Mouse (Mus musculus) spleen, adult 2 months (tissue): Measurements from ENCODE around the gene Mas1. TPM values are rescaled to one million over a fixed set of nuclear protein-coding genes. Genes with fewer than 3 reads are reported as not detected.

Source experiments
- DNase-seq, 2 experiments: peaks; one replicate each; pipeline versions ENCODE4 v3.0.0 to v3.0.0-alpha.2; 2012 to 2021; ENCODE audit warnings: low spot score in 2 of 2, low read depth in 1 of 2
- H3K27ac ChIP-seq: fragments of 200-500 bp; 2 replicates; pipeline ENCODE4 v1.5.1; 2012; ENCODE audit warnings: low read length, inconsistent platforms; ENCODE audit not compliant: insufficient read depth
- H3K27me3 ChIP-seq: fragments of 200-500 bp; 2 replicates; pipeline ENCODE4 v1.6.1; 2012; ENCODE audit warnings: mild to moderate bottlenecking, moderate library complexity, low read length, inconsistent platforms; ENCODE audit not compliant: control insufficient read depth, insufficient read depth
- H3K36me3 ChIP-seq: fragments of 200-500 bp; 2 replicates; pipeline ENCODE4 v1.6.1; 2012; ENCODE audit warnings: mild to moderate bottlenecking, low read length, inconsistent platforms; ENCODE audit not compliant: control insufficient read depth, insufficient read depth
- H3K4me1 ChIP-seq: fragments of 200-500 bp; 2 replicates; pipeline ENCODE4 v1.6.1; 2011; ENCODE audit warnings: inconsistent platforms; ENCODE audit not compliant: control insufficient read depth, insufficient read depth, insufficient read length
- H3K4me3 ChIP-seq: fragments of 200-500 bp; 2 replicates; pipeline ENCODE4 v1.5.1; 2011; ENCODE audit warnings: mild to moderate bottlenecking, inconsistent platforms; ENCODE audit not compliant: insufficient read depth, insufficient read length; ENCODE audit errors: extremely low read depth
- CTCF ChIP-seq: fragments of 200-500 bp; IDR thresholded peaks from 2 replicates; pipeline ENCODE4 v1.5.1; 2011; ENCODE audit warnings: mild to moderate bottlenecking, inconsistent platforms; ENCODE audit not compliant: insufficient read depth, insufficient read length, insufficient replicate concordance; ENCODE audit errors: extremely low read depth
- POLR2A ChIP-seq: fragments of 200-500 bp; IDR thresholded peaks from 2 replicates; pipeline ENCODE4 v1.6.1; 2011; ENCODE audit warnings: low read depth, low read length, inconsistent platforms
- WGBS: fragments of 180-500 bp; shearing (Covaris S2); methylation state at CpG from one replicate; pipeline ENCODE4 v1.1.7; 2018; 5-methylcytosine and 5-hydroxymethylcytosine counted together
- polyA plus RNA-seq: library from polyadenylated mRNA; depleted of rRNA; stranded (reverse); fragments of >200 nt; gene quantifications from 2 replicates; pipeline ENCODE4 v1.2.3, GENCODE M21; 2012

Mas1 gene
- polyA plus RNA-seq, 1 experiment: not detected

DNA sequence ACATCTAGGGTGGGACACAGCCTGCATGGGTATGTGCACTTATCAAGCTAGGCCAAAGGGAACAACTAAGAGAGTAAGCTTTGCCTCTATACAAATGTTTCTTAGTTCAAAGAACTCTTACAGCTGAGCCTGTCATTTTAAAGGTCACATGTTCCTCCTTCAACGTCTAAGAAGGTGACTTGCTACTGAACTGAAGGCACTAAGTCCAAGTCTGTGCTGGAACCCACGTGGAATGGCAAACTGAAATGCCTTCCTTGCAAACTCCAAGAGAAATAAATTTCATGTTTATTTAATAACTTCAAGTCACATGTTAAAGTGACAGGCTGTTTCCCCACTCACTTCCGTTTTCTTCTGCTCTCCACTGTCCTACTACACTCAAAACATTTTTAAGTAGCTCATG, 10.5 kb downstream of the Mas1 start:
- Histone ChIP-seq H3K4me3 (no peak overlapping the region), H3K27me3 (no peaks in the 10 kb centered on the region), H3K36me3 (no peaks in the 10 kb centered on the region), H3K27ac (no peak overlapping the region), H3K4me1 (no peaks in the 10 kb centered on the region)
- DNase-seq: no peak
- WGBS: 22% methylated on average over 3 of the region's 3 CpGs
- TF ChIP-seq CTCF (no peak), POLR2A (no peak)

GRCm38 (mm10) chr17:12854386-12854785, 13.6 kb downstream of the Mas1 start:
- H3K4me3 ChIP-seq: no peak overlapping the region
- WGBS: 93% methylated on average over 11 of the region's 11 CpGs
- H3K36me3 ChIP-seq: no peaks in the 10 kb centered on the region
- no peak overlapping the region for H3K27ac ChIP-seq
- H3K4me1 ChIP-seq: no peaks in the 10 kb centered on the region
- no peak for TF ChIP-seq CTCF
- TF ChIP-seq POLR2A: no peak
- no peaks in the 10 kb centered on the region for H3K27me3 ChIP-seq
- DNase-seq: no peak

GRCm38 (mm10) chr17:12853821-12854220, 14.1 kb downstream of the Mas1 start:
- Histone ChIP-seq H3K27me3 (no peaks in the 10 kb centered on the region), H3K27ac (no peak overlapping the region), H3K36me3 (no peaks in the 10 kb centered on the region), H3K4me3 (no peak overlapping the region), H3K4me1 (no peaks in the 10 kb centered on the region)
- WGBS: 32% methylated on average over 2 of the region's 2 CpGs
- DNase-seq: no peak
- TF ChIP-seq CTCF (no peak), POLR2A (no peak)

DNA sequence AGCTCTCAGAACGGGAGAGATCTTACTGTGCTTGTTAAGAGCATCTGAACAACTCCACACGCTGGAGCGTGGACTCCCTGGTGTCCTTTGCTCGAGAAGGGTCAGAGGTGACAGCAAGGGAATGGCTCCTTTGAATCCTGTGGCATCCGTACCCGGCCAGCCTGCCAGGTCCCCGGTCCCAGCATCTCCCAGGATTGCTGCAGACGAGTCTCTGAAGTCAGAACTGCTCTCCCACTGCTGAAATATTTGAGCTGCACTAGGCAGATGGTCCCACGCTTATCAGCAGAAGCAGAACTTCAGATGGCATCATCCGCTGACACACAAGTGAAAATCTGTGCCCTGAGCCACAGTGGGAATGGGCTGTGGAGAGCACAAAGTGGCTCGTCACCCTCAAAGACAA, 16.3 kb downstream of the Mas1 start:
- no peaks in the 10 kb centered on the region for H3K36me3 ChIP-seq
- no peak overlapping the region for H3K4me3 ChIP-seq
- H3K27me3 ChIP-seq: no peaks in the 10 kb centered on the region
- DNase-seq: no peak
- no peak overlapping the region for H3K27ac ChIP-seq
- TF ChIP-seq CTCF (no peak), POLR2A (no peak)
- WGBS: 85% methylated on average over 11 of the region's 11 CpGs
- no peaks in the 10 kb centered on the region for H3K4me1 ChIP-seq

DNA sequence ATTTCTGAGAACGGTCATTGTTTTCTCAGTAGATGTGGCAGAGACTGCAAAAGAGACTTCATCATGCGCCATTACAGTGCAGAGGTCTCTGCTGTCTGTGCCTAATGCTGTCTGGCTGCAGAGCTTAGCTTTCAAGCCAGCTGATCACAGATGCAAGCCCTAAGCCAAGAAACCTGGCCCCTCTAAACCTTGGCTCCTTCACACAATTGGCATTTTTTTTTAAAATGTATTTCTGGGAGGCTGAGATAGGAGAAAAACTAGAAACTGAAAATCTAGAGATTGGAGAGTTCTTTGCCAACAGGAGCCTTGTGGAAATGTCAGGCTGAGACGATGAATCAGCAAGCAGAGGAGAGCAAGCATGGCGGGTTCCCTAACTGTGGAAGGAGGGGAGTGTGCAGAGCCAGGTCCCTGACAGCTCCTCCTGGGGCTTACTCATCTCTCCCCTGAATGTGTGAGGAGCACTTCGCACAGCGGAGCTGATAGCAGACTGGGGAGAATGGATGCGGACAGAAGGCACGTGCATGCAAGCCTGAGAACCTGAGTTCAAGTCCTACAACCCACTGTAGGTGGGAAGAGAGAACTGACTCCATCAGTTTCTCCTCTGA, 18.1 kb downstream of the Mas1 start:
- no peaks in the 10 kb centered on the region for H3K4me1 ChIP-seq
- TF ChIP-seq CTCF (no peak), POLR2A (no peak)
- H3K36me3 ChIP-seq: no peaks in the 10 kb centered on the region
- no peaks in the 10 kb centered on the region for H3K27me3 ChIP-seq
- no peak overlapping the region for H3K27ac ChIP-seq
- H3K4me3 ChIP-seq: no peak overlapping the region
- WGBS: 85% methylated on average over 8 of the region's 8 CpGs
- no peak for DNase-seq

DNA sequence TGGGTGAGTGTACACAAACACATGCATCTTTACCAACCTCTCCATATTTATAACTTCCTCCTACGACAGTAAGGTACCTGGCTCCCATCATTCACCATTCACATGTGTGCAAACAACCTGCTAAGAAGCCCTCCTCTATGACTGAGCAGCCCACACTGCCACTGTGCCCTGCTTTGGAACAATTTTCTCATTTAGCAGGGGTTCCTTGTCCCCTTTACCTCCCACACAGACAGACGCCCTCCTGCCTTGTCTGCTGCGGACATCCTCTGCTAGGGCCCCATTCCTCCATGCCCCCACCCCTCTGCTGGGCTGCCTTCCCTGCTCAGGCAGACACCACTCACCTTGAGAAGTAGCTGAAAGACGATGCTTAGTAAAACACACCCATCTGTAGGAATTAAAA, 20.2 kb downstream of the Mas1 start:
- no peak for DNase-seq
- H3K4me1 ChIP-seq: no peaks in the 10 kb centered on the region
- no peak for TF ChIP-seq CTCF
- no peak for TF ChIP-seq POLR2A
- no peak overlapping the region for H3K4me3 ChIP-seq
- H3K27me3 ChIP-seq: no peaks in the 10 kb centered on the region
- no peak overlapping the region for H3K27ac ChIP-seq
- no peaks in the 10 kb centered on the region for H3K36me3 ChIP-seq
- 76% methylated on average over 4 of the region's 4 CpGs for WGBS

- 82% methylated on average over 5 of the region's 5 CpGs for WGBS
- no peak overlapping the region for H3K4me3 ChIP-seq
Observed at GRCm38 (mm10) chr17:12846474-12846873, 21.5 kb downstream of the Mas1 start.

More at GRCm38 (mm10) chr17:12846474-12846873, 21.5 kb downstream of the Mas1 start:
- H3K36me3 ChIP-seq: no peaks in the 10 kb centered on the region
- no peaks in the 10 kb centered on the region for H3K27me3 ChIP-seq
- no peak for DNase-seq
- TF ChIP-seq POLR2A: no peak
- TF ChIP-seq CTCF: no peak
- no peak overlapping the region for H3K27ac ChIP-seq
- H3K4me1 ChIP-seq: no peaks in the 10 kb centered on the region
